Mouse (Mus musculus): ENCODE data around the gene Tmem143. TPM values are rescaled to one million over a fixed set of nuclear protein-coding genes. Genes with fewer than 3 reads are reported as not detected.
"Not testable (repeated sequence)": the region's sequence is repeated elsewhere in the genome, so short reads cannot be mapped to it uniquely, and the experiment has no call there.

Gene Tmem143
- total RNA-seq, 4 experiments from 2014 or later = 36.3 to 60.3 (median 52.9) TPM

- no peak for DNase-seq
Observed at GRCm38 (mm10) chr7:45887246-45887645, 9.5 kb upstream of the Tmem143 start.

DNA sequence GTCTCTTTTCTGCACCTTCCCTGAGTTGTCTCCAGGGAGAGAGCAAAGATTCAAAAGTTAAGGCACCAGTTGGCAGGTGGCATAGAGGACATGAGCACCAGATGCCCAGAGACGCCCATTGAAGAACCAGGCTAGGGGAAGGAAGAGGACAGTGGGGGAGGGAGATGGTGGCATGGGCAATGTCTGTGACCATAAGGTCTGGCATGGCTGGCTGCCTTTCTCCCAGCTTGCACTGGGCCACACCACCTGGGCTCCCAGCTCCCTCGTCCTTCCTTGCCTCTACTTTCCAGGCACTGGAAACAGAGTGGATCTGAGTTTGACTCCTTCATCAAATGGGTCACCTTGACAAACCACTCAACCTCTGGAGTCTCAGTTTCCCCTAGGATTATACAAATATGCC, 4.1 kb upstream of the Tmem143 start:
- no peak for DNase-seq

DNA sequence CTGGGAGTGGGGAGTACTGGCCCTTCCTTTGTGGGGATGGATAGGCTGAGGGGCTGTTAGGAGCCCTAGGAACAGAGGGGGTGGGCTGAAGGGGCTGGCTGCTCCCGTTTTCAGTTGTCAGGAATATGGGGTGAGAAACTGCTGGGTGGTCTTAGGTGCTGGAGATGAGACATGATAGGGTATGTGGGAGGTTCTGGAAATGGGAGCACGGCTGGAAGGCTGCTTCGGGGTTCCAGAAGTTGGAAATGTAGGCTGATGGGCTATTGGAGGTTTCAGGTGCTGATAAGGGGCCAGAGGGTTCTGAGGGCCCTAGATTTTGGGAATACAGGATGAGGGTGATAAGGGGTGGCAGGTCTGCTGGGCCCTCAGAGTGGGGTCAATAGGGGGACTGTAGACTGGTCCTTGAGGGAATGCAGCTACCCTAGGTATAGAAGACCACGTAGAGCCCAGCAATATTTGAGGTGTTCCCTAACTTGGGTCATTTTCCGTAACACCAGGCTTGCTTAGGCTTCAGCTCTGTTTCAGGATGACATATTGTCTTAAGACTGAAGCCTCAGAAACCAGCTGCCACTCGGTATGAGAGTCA, 717 bp upstream of the Tmem143 start:
- no peak for DNase-seq

- DNase-seq = no peak
Observed at GRCm38 (mm10) chr7:45897258-45897757, 567 bp downstream of the Tmem143 start.

GRCm38 (mm10) chr7:45898125-45898524, 1.4 kb downstream of the Tmem143 start:
- not testable (repeated sequence) for DNase-seq

DNA sequence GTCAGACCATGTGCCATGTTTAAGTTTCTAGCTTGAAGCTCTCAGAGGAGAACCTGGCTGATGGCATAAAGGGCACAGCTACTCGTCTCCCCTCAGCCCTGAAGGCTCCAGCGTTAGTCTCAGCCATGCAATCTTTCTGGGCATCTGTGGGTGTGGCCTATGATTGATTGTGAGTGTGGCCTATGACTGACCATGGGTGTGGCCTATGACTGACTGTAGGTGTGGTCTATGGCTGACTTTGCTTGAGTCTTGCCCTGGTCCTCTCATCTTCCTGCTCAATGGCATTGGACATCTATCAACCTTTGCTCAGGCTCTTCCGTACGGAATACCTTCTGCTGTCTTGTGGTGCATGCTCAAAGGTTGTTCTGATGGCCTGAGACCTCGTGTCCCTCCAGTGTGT, 4.8 kb downstream of the Tmem143 start:
- no peak for DNase-seq

- DNase-seq = no peak
Observed at GRCm38 (mm10) chr7:45902481-45903002, 5.8 kb downstream of the Tmem143 start.

- DNase-seq = no peak
Observed at GRCm38 (mm10) chr7:45906622-45907021, 9.9 kb downstream of the Tmem143 start.

GRCm38 (mm10) chr7:45908384-45908783, 11.6 kb downstream of the Tmem143 start:
- DNase-seq = no peak

DNA sequence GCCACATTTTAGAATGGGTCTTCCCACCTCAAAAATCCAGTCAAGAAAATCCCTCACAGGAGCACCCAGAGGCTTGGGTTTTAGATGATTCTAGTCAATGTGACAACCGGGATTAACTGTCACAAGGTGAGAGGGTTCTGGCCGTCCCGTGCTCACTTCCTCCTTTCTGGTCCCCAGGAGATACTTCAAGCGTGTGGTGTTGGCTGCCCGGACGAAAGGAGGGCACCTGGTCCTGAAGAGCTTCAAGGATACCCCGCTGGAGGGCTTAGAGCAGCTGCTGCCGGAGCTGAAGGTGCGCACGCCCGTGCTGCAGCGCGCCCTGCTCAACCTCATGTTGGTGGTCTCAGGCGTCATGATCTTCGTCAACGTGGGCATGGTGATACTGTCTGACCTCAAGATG, 12.4 kb downstream of the Tmem143 start:
- DNase-seq = no peak

- DNase-seq = no peak
Observed at GRCm38 (mm10) chr7:45914067-45914466, 17.3 kb downstream of the Tmem143 start.

- DNase-seq = no peak
Observed at GRCm38 (mm10) chr7:45915011-45915410, 18.3 kb downstream of the Tmem143 start.

- DNase-seq = peak; percentile 88
Observed at GRCm38 (mm10) chr7:45916056-45917003, 19.6 kb downstream of the Tmem143 start.

- no peak for DNase-seq
Observed at GRCm38 (mm10) chr7:45917004-45917704, 20.4 kb downstream of the Tmem143 start.

DNA sequence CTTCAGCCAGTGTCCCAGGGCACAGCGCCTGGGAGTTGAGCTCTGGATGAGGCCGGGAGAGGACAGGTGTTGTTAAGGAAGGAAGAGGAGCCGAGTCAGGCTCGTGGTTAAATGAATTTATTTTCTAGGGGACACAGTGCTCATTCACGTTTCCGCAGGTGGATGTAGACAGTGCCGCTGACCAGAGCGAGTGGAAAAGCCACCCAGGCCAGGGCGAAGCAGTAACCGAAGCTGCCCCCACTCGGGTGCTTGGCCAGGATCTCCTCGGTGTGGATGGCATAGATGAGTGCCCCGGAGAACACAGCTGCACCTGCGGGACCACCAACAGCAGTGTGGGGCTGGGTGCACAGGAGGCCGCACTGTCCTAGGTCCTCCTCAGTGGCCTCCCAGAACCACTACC, 21.2 kb downstream of the Tmem143 start:
- no peak for DNase-seq

GRCm38 (mm10) chr7:45919083-45919671, 22.4 kb downstream of the Tmem143 start:
- no peak for DNase-seq

- DNase-seq = no peak
Observed at GRCm38 (mm10) chr7:45919761-45920160, 23.0 kb downstream of the Tmem143 start.

GRCm38 (mm10) chr7:45920583-45921241, 24.0 kb downstream of the Tmem143 start:
- peak; percentile 85 for DNase-seq

DNA sequence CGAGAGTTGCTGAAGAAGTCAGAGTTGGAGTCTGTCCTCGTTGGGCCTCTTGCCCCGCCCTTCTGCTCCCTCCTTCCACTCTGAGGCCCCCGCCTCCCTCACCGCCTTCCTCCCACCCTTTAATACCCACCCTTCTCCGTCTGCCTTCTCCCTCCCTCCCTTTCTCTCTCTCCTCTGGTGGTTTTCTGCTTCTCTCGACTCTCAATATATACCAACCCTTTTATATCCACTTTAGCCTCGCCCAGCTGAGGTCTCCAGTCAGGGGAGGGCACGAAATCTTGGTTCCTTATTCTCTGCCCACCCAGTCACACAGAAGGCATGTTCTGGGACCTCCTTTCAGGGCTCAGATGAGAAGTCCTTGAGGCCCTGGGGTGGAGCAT, 24.5 kb downstream of the Tmem143 start, which contains the start of gene Emp3:
Gene Emp3, minus strand, starts transcription at position 163 of the 380 bp plus-strand sequence.
- no peak for DNase-seq

DNA sequence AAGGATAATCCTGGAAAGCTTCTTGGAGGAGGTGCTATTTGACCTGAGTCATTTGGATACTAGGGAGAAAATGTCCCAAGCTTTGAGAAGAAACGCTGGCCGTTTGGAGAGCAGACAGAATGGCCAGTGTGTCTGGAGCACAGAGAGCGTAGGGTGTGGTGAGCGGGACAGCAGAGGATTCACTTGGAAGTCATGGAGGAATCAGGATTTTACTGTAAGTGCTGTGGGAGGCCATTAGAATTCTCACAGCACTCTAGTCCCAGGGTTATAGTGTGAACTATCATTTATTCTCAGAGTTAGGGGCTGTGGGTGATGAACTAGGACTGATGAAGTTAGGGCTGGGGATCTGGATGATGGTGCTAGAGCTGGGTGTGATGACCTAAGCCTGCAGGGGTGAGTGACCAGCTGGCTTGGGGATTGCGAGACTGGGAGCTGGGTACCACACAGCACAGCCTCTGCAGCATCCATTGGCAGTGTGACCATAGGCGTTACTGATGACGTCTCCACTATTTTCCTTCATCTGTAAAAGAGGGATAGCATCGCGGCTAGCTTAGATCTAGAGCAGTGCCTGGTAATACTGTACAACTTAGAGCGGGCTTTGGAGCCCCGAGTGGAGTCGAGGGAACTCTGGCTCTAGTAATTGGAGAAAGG, 25.3 kb downstream of the Tmem143 start:
- no peak for DNase-seq

Measured in adrenal gland, adult 8-10 months (tissue).